Mouse (Mus musculus): ENCODE data around the gene Bcar1.

Gene Bcar1

DNA sequence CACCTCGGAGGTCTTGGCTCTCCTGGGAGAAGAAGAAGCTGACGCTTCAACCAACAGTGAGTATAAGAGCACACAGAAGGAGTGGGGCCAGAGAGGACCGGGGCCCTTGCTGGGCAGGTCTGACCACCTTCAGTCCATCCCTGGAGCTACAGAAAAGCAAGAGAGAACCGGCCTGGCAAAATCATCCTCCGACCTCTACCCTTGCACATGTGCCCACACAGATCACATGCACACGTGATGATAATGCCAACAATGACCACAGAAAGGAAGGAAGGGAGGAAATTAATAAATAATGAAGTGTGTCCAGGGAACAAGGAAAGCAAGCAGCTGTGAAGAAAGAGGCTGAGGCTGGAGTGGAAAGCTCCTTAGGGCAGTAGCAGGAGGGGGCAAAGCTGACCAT lies 4.7 kb downstream of the Bcar1 start:
- no peak for DNase-seq (ENCODE audit: low spot score)

GRCm38 (mm10) chr8:111736321-111736720 lies 7.3 kb downstream of the Bcar1 start:
- DNase-seq (ENCODE audit: low spot score), result no peak

GRCm38 (mm10) chr8:111735791-111736190 lies 7.8 kb downstream of the Bcar1 start:
- no peak for DNase-seq (ENCODE audit: low spot score)

DNA sequence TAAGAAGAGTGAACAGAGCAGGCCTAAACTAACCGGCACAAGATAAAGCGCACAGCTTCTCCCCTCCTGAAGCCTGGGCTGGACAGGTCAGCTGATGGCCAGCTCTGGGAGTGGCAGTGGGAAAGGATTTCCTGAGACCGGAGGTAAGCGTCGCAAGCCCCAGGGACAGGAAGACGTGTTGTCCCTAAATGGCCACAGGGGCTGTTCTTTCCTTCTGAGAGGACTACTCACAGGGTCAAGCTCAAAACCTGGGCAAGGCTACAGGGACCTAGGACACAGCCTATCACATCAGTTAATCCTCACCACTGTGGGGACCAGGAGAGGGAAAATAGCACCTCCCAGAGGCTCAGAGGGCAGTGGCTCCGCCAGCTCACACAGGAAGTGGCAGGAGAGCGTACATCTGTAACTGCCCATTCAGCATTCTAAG lies 8.3 kb downstream of the Bcar1 start:
- no peak for DNase-seq (ENCODE audit: low spot score)

- DNase-seq (ENCODE audit: low spot score), result no peak
These were observed 9.2 kb downstream of the Bcar1 start for GRCm38 (mm10) chr8:111734244-111734960.

- DNase-seq (ENCODE audit: low spot score), result no peak
These were observed 9.9 kb downstream of the Bcar1 start for GRCm38 (mm10) chr8:111733581-111734243.

GRCm38 (mm10) chr8:111732406-111733085 lies 11.1 kb downstream of the Bcar1 start:
- DNase-seq (ENCODE audit: low spot score), result no peak

DNA sequence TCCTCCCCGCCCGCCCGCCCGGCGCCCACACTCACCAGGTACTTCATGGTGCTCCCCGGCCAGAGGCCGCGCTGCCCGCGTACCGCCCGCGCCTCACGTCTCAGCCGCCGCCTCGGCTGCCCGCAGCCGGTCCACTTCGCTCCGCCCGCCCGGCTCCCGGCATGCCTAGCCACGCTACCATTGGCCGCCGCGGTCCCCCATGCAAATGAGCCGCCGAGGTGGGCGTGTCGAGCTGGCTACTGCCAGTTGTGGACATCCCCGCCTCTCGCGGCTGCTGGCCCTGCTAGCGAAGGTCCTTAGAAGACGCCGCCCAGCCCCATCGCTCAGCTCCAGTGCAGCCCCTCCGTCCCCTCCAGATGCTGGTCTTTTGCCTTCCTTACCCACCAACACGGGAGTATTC lies 11.6 kb downstream of the Bcar1 start:
- peak; percentile 87 for DNase-seq (ENCODE audit: low spot score)

DNA sequence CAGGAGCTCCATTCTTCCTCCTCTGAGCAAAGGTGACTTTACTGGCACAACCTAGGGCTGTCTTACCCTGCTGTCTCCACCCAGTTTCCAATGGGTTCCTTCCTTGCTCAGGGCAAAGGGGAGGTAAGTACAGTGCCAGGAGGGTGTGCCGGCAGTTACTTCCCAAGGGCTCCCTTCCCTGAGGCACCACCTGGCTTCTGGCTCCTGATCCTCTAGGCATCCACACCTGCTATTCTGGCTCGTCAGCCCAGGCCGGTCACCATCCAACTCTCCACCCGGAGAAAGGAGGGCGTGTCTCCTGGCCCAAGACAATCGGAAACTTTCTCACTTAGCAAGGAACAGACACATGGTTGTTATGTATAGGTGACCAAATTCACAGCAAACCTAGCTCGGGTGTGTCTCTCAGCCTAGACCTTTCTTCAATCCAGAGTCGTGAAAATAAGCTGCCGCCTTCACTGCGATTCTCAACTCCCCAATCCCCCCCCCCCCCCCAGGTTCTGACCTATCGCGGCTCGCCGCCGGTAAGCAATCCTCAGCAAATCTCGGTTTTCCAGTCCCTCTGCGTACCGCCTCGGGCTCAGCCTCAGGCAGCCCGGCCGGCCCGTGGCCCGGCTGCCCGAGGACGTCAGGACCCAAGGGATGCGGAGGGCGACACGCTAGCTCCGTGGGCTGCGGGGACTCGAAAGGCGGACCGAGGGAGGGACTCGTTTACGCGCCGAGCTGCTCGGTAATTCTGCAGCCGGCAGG lies 12.2 kb downstream of the Bcar1 start:
- no peak for DNase-seq (ENCODE audit: low spot score)

GRCm38 (mm10) chr8:111729233-111730170 lies 14.1 kb downstream of the Bcar1 start:
- DNase-seq (ENCODE audit: low spot score), result no peak

DNA sequence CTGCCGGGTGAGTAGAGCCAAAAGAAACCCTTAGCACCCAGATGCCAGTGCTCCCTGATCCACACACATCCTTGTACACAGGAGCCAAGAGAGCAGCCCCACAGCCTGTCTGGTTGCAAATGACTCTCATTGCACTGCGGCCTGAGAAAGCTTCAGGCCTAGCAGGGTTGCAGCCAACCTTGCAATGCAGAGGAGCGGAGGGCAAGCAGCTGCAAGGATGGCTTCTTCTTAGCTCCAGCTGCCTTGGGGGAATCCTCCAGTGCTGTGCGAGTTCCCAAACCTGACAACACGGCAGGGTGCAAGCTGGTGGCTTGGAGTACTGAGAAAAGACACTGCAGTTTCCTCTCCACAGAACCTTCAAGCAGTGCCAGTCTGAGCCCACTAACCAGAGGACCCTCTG lies 15.1 kb downstream of the Bcar1 start:
- no peak for DNase-seq (ENCODE audit: low spot score)

DNA sequence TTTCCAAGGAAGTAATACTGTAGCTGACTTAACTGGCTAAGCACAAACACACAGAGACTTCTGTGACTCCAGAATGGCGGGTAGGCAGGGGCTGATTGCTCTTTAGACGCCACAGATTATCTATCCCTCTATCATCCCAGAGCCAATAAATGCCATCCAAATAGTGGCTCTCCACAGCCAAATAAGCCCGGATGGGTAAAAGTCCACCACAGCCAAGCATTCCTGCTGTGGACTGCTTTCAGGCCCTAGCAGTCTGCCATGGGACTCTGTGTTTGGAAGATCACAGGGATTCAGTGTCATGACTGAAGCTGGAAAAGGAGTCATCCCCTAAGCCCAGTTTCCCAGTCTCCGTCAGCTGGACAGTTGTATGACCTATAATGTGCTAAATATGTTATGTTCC lies 16.1 kb downstream of the Bcar1 start:
- DNase-seq (ENCODE audit: low spot score), result no peak

DNA sequence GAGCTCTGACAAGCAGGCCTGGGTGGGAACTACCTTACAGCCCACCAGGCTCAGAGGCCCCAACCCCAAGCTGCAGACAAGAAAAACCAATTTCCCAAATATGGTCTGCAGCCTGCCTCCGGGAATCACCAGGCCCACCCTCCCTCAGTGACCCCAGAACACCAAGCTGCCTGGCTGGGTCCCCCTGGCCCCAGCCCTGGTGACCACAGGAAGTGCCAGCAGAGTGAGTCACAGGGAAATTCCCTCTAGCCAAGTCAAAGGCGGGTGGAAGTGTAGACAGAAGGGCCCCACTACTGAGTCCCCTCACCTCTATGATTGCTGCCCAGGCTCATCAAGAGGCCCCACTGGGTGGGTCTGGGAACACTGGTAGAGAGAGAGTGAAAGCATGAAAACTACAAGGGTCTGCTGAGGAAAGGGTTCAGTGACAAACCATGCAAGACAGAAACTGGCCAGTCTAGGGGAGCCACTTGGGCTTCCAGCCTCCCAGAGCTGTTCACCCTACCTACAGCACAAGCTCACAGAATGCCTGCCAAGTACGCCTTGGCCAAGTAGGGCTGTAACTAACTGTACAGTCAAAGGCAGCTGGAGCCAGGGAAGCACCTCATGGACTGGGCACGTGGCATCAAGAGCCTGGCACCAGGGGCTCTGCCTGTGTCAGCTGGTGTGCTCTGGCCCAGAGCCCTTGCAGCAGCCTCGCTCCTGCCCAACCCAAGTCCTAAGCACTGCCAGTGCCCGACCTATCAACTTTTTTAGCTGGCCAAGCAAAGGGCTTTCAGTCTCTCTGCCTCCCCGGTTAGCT lies 17.3 kb downstream of the Bcar1 start:
- DNase-seq (ENCODE audit: low spot score), result no peak

- no peak for DNase-seq (ENCODE audit: low spot score)
These were observed 18.3 kb downstream of the Bcar1 start for GRCm38 (mm10) chr8:111725341-111725740.

DNA sequence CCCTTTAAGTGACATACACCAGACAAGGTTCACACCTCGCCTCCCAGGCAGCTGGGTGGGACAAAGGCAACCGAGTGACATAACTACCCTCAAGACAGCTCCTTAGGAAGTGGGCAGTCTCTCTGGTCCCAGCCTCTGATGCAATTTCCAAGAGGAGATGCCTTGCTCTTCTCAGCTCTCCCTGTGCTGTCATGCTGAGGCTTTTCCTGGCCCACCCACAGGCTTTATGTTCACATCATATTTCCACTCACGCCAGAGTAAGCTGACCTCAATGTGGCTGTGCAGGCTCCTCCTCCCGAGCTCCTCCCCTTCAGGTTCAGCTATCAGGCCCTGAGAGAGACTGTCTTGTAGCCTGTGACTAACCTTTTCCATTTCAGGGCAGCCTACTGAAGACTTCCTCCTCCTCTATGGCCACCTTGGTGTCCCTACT lies 23.5 kb downstream of the Bcar1 start:
- no peak for DNase-seq (ENCODE audit: low spot score)

DNA sequence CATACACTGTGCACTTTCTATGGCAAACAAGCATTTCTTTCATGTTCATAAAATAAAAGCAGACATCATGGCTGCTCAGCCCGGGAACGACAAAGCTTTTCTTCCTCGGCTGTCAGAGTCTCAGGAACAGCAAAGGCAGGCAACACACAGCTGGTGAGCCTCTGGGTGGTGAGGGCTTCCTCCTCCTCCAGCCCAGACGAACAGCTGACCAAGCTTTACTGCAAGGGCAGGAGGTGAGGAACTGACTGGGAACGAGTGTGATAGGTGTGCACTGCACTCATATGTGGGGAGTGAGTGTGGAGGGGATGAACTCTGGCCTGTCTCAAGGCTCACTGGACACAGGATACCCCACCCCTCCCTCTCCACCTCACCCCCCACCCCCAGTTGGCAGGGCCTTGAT lies 24.7 kb downstream of the Bcar1 start:
- no peak for DNase-seq (ENCODE audit: low spot score)

GRCm38 (mm10) chr8:111717866-111718265 lies 25.7 kb downstream of the Bcar1 start:
- DNase-seq (ENCODE audit: low spot score), result no peak

DNA sequence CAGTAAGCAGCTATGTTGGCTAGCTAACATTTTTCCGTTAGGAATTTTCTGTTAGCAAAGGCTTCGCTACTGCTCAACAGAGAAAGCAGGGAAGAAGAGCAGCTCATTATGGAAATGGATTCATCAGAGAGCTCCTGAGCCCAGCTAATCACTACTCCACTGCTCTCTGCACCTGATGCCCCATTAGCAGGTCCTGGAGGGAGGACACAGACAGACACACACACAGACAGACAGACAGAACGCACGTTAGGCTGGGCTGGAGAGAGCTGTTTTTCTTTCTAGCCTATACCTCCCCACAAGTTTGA lies 26.2 kb downstream of the Bcar1 start:
- DNase-seq (ENCODE audit: low spot score), result no peak

GRCm38 (mm10) chr8:111716603-111717487 lies 26.8 kb downstream of the Bcar1 start:
- no peak for DNase-seq (ENCODE audit: low spot score)

DNA sequence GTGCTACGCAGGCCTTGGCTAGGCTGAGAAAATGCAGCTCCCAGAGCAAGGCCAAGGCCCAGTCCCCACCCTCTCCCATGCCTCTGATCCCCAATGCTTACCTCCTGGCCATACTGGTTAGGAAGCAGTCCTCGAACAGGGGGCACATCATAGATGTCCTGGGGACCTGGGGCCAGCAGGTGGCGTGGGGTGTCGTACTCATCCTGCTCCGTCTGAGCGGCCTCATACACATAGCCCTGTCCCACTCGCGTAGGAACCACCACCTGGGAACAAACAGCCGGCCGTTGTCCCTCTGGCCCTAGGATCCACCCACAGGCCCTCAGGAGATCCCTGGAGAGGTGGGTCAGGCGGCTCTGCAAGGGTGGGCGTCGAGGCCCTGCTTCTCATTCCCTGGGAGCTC lies 28.1 kb downstream of the Bcar1 start:
- DNase-seq (ENCODE audit: low spot score), result no peak

Data from urinary bladder, postnatal 10 days (tissue).